Mouse (Mus musculus): ENCODE measurements at regions not wholly inside any gene's neighbourhood (a gene's known extent, or its start where the extent isn't known, plus 50 kb on each side); places are given as distances from the start of the nearest gene placed in this dataset.

- no peak for TF ChIP-seq MYC (IDR thresholded peaks at IDR 0.05; ENCODE audit: low read depth, low read length)
- TF ChIP-seq UBTF (IDR thresholded peaks at IDR 0.05; ENCODE audit: low read depth, low read length) = no peak
Measured at GRCm38 (mm10) chr8:26323606-26324350, 204.4 kb downstream of the Gm45692 start.
